Mouse (Mus musculus) ES-Bruce4 (cell line): ENCODE measurements around the gene Csf2rb2.

Experiments
- CTCF ChIP-seq: IDR thresholded peaks from one replicate; pipeline ENCODE4 v1.8.1; 2011; ENCODE audit warnings: low read depth, low read length
- EP300 ChIP-seq: IDR thresholded peaks from 2 replicates; pipeline ENCODE4 v1.6.1; 2011; ENCODE audit warnings: low read depth, low read length; ENCODE audit not compliant: insufficient read depth

GRCm38 (mm10) chr15:78267441-78267840 lies 38.1 kb downstream of the Csf2rb2 start:
- TF ChIP-seq CTCF (no peak), EP300 (no peak)
